Mouse (Mus musculus) right cerebral cortex, postnatal 4 days (tissue): Measurements from ENCODE around the gene Slc22a20.

Source experiments
- DNase-seq: peaks from one replicate; pipeline ENCODE4 v3.0.0-alpha.2; 2022

Gene Slc22a20

GRCm38 (mm10) chr19:5988815-5989452 is 3.0 kb upstream of the Slc22a20 start:
- DNase-seq = peak; percentile 71

GRCm38 (mm10) chr19:5988027-5988814 is 2.3 kb upstream of the Slc22a20 start:
- DNase-seq = no peak

- DNase-seq = no peak
Measured at GRCm38 (mm10) chr19:5980477-5980876, 5.5 kb downstream of the Slc22a20 start.

- no peak for DNase-seq
Measured at GRCm38 (mm10) chr19:5977717-5978116, 8.2 kb downstream of the Slc22a20 start.

- DNase-seq = peak; percentile 29
Measured at GRCm38 (mm10) chr19:5975676-5976075, 10.3 kb downstream of the Slc22a20 start.

- DNase-seq = no peak
Measured at GRCm38 (mm10) chr19:5975112-5975511, 10.8 kb downstream of the Slc22a20 start.

- DNase-seq = no peak
Measured at GRCm38 (mm10) chr19:5967664-5968063, 18.3 kb downstream of the Slc22a20 start.

GRCm38 (mm10) chr19:5966786-5967185 is 19.2 kb downstream of the Slc22a20 start:
- DNase-seq = no peak

- no peak for DNase-seq
Measured at GRCm38 (mm10) chr19:5965910-5966309, 20.0 kb downstream of the Slc22a20 start.

GRCm38 (mm10) chr19:5965280-5965679 is 20.7 kb downstream of the Slc22a20 start:
- peak; percentile 75 for DNase-seq

- no peak for DNase-seq
Measured at GRCm38 (mm10) chr19:5964804-5965203, 21.1 kb downstream of the Slc22a20 start.

- DNase-seq = peak; percentile 89
Measured at GRCm38 (mm10) chr19:5963883-5964562, 21.9 kb downstream of the Slc22a20 start, which contains the start of gene Pola2. TSS of gene Pola2 (minus strand) at chr19:5964202.

- no peak for DNase-seq
Measured at GRCm38 (mm10) chr19:5962651-5963050, 23.3 kb downstream of the Slc22a20 start.

- DNase-seq = no peak
Measured at GRCm38 (mm10) chr19:5957371-5957770, 28.6 kb downstream of the Slc22a20 start.

- DNase-seq = peak; percentile 73
Measured at GRCm38 (mm10) chr19:5956685-5957084, 29.3 kb downstream of the Slc22a20 start.

GRCm38 (mm10) chr19:5955704-5956670 is 30.0 kb downstream of the Slc22a20 start:
- no peak for DNase-seq

GRCm38 (mm10) chr19:5954936-5955335 is 31.0 kb downstream of the Slc22a20 start:
- no peak for DNase-seq

- no peak for DNase-seq
Measured at GRCm38 (mm10) chr19:5954031-5954710, 31.8 kb downstream of the Slc22a20 start.

- DNase-seq = no peak
Measured at GRCm38 (mm10) chr19:5953201-5953770, 32.7 kb downstream of the Slc22a20 start.

- DNase-seq = no peak
Measured at GRCm38 (mm10) chr19:5952071-5952691, 33.8 kb downstream of the Slc22a20 start.

GRCm38 (mm10) chr19:5951631-5952030 is 34.3 kb downstream of the Slc22a20 start:
- no peak for DNase-seq
